Mouse (Mus musculus) myocyte (in vitro differentiated cells): ENCODE measurements at regions not wholly inside any gene's neighbourhood (a gene's known extent, or its start where the extent isn't known, plus 50 kb on each side); places are given as distances from the start of the nearest gene placed in this dataset.

Source experiments
- CEBPB ChIP-seq: IDR thresholded peaks from 2 replicates; pipeline ENCODE4 v1.6.1; 2011; ENCODE audit warnings: mild to moderate bottlenecking, moderate library complexity; ENCODE audit not compliant: poor library complexity, insufficient read depth, severe bottlenecking
- E2F4 ChIP-seq: IDR thresholded peaks from one replicate; pipeline ENCODE4 v1.6.1; 2011; ENCODE audit warnings: mild to moderate bottlenecking, control low read depth, moderate library complexity; ENCODE audit not compliant: insufficient read depth
- MAX ChIP-seq: IDR thresholded peaks from one replicate; pipeline ENCODE4 v1.6.1; 2011; ENCODE audit warnings: low read depth, mild to moderate bottlenecking, control low read depth
- MYOD1 ChIP-seq, 3 experiments: IDR thresholded peaks; one replicate each; pipeline ENCODE4 v1.6.1; 2011; ENCODE audit warnings: control low read depth in 2 of 3, low read depth in 2 of 3, mild to moderate bottlenecking in 2 of 3, moderate library complexity in 1 of 3; ENCODE audit not compliant: insufficient read length in 2 of 3, control insufficient read depth in 1 of 3
- MYOG ChIP-seq, 3 experiments: IDR thresholded peaks; one replicate each; pipeline ENCODE4 v1.6.1; 2011; ENCODE audit warnings: control low read depth in 2 of 3, low read depth in 2 of 3, mild to moderate bottlenecking in 2 of 3; ENCODE audit not compliant: insufficient read length in 2 of 3, control insufficient read depth in 1 of 3, insufficient read depth in 1 of 3
- POLR2A ChIP-seq: IDR thresholded peaks from one replicate; pipeline ENCODE4 v1.6.1; 2011; ENCODE audit warnings: low read depth, mild to moderate bottlenecking, control low read depth, moderate library complexity; ENCODE audit not compliant: insufficient read length
- POLR2AphosphoS2 ChIP-seq: IDR thresholded peaks from one replicate; pipeline ENCODE4 v1.6.1; 2011; ENCODE audit warnings: low read depth, control low read depth; ENCODE audit not compliant: insufficient read length
- REST ChIP-seq: IDR thresholded peaks from one replicate; pipeline ENCODE4 v1.6.1; 2011; ENCODE audit warnings: mild to moderate bottlenecking, control low read depth, moderate library complexity; ENCODE audit not compliant: insufficient read depth, insufficient read length
- SRF ChIP-seq: IDR thresholded peaks from one replicate; pipeline ENCODE4 v1.6.1; 2011; ENCODE audit warnings: low read depth; ENCODE audit not compliant: control insufficient read depth, insufficient read length
- TCF12 ChIP-seq: IDR thresholded peaks from one replicate; pipeline ENCODE4 v1.6.1; 2011; ENCODE audit warnings: mild to moderate bottlenecking, control low read depth; ENCODE audit not compliant: poor library complexity, insufficient read depth, severe bottlenecking
- TCF3 ChIP-seq: IDR thresholded peaks from one replicate; pipeline ENCODE4 v1.6.1; 2011; ENCODE audit warnings: low read depth, control low read depth; ENCODE audit not compliant: insufficient read length
- USF1 ChIP-seq: IDR thresholded peaks from one replicate; pipeline ENCODE4 v1.6.1; 2011; ENCODE audit warnings: low read depth, mild to moderate bottlenecking, control low read depth, moderate library complexity

- TF ChIP-seq POLR2A: no peak
- TF ChIP-seq POLR2AphosphoS2: no peak
- TF ChIP-seq E2F4: no peak
- TF ChIP-seq MAX: no peak
- no peak for TF ChIP-seq USF1
- no peak for TF ChIP-seq MYOD1 (IDR thresholded peaks at IDR 0.05; ENCODE audit: control insufficient read depth in 1 of 3, insufficient read length in 2 of 3, low read depth in 2 of 3)
- TF ChIP-seq CEBPB: no peak
- TF ChIP-seq REST: no peak
- TF ChIP-seq SRF: no peak
- TF ChIP-seq MYOG (IDR thresholded peaks at IDR 0.05; ENCODE audit: control insufficient read depth in 1 of 3, insufficient read depth in 1 of 3, insufficient read length in 2 of 3, low read depth in 2 of 3): no peak
- TF ChIP-seq TCF3: no peak
- TF ChIP-seq TCF12: no peak
Measured at GRCm38 (mm10) chr14:76243581-76244337, 133.1 kb downstream of the Nufip1 start.
